Mouse (Mus musculus) midbrain, embryonic 14.5 days (tissue): ENCODE results near the gene Myt1l. TPM values are rescaled to one million over a fixed set of nuclear protein-coding genes. Genes with fewer than 3 reads are reported as not detected.

Experiments used
- ATAC-seq: fragments of 200-750 bp; cut with Nextera tagmentation; 2 replicates; pipeline ENCODE4 v1.8.0; 2017; ENCODE audit warnings: moderate number of reproducible peaks, moderate library complexity; ENCODE audit not compliant: low FRiP score, low TSS enrichment
- DNase-seq: peaks from one replicate; pipeline ENCODE4 v3.0.0-alpha.2; 2015
- H3K27ac ChIP-seq: fragments of 300-500 bp; sonication (generic); replicated peaks from 2 replicates; pipeline ENCODE4 v1.5.1; 2014; ENCODE audit warnings: mild to moderate bottlenecking, low read depth, low read length, moderate library complexity
- H3K27me3 ChIP-seq: fragments of 300-500 bp; sonication (generic); 2 replicates; pipeline ENCODE4 v1.6.1; 2014; ENCODE audit warnings: low read length, control low read depth, mixed read lengths; ENCODE audit not compliant: control insufficient read depth, insufficient read depth
- H3K36me3 ChIP-seq: fragments of 300-500 bp; sonication (generic); 2 replicates; pipeline ENCODE4 v1.6.1; 2014; ENCODE audit warnings: low read length, control low read depth; ENCODE audit not compliant: control insufficient read depth, insufficient read depth
- H3K4me1 ChIP-seq: fragments of 300-500 bp; sonication (generic); 2 replicates; pipeline ENCODE4 v1.6.1; 2014; ENCODE audit warnings: mild to moderate bottlenecking, antibody characterized with exemption, low read length, control low read depth; ENCODE audit not compliant: control insufficient read depth, insufficient read depth
- H3K4me2 ChIP-seq: fragments of 300-500 bp; sonication (generic); 2 replicates; pipeline ENCODE4 v1.6.1; 2014; ENCODE audit warnings: mild to moderate bottlenecking, low read length, moderate library complexity
- H3K4me3 ChIP-seq: fragments of 300-500 bp; sonication (generic); replicated peaks from 2 replicates; pipeline ENCODE4 v1.5.1; 2014; ENCODE audit warnings: low read depth, low read length
- H3K9ac ChIP-seq: fragments of 300-500 bp; sonication (generic); replicated peaks from 2 replicates; pipeline ENCODE4 v1.6.1; 2014; ENCODE audit warnings: mild to moderate bottlenecking, low read length, moderate library complexity
- H3K9me3 ChIP-seq: fragments of 300-500 bp; sonication (generic); 2 replicates; pipeline ENCODE4 v1.6.1; 2016; ENCODE audit warnings: low read length, control low read depth, mixed read lengths; ENCODE audit not compliant: control insufficient read depth
- WGBS: fragments of 180-500 bp; shearing (Covaris S2); extraction: QIAGEN DNeasy Blood & Tissue Kit; methylation state at CpG from one replicate; pipeline ENCODE4 v1.1.7; 2014; 5-methylcytosine and 5-hydroxymethylcytosine counted together
- polyA plus RNA-seq: library from polyadenylated mRNA; unstranded; fragments of >200 nt; fragmentation: Nextera tagmentation; extraction: Ambion mirVana; gene quantifications from 2 replicates; pipeline ENCODE4 v1.2.1, GENCODE M21; 2014

The Myt1l gene
- polyA plus RNA-seq, 1 experiment from 2014 or later: 250 TPM

DNA sequence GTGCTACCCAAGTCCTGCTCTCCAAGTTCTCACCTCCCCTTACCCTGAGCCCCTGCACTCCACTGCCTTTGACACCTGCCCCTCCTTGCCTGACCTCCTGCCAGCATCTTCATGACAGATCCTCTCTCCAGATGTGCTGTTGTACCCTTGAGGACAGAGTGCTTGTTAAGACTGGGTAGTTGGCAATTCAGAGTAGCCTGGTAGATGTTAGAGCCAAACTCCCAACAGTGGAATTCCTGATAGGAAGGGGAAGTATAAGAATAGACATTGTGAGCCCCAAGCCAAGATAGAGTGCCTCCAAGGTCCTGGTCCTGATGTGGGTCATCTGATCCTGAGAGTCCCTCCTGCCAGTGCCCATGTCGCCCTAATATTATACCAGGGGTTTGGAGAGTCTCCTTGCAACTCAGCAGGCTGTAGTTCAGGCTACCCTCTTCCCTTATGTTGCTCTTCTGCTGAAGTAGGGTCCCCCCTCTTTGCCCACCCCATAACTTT is 345.1 kb downstream of the Myt1l start:
- no peak overlapping the region for H3K9ac ChIP-seq
- H3K27me3 ChIP-seq: no peaks in the 10 kb centered on the region
- no peak overlapping the region for H3K4me2 ChIP-seq
- no peaks in the 10 kb centered on the region for H3K9me3 ChIP-seq
- peaks cover 7% of the 10 kb centered on the region; the same call in 1 of the 2 replicates for H3K36me3 ChIP-seq
- ATAC-seq: no peak
- peaks cover 36% of the 10 kb centered on the region for H3K4me1 ChIP-seq
- DNase-seq: no peak
- H3K4me3 ChIP-seq: no peak overlapping the region
- peak overlapping the region; percentile 98 for H3K27ac ChIP-seq
- 85% methylated on average over 1 of the region's 1 CpGs for WGBS

DNA sequence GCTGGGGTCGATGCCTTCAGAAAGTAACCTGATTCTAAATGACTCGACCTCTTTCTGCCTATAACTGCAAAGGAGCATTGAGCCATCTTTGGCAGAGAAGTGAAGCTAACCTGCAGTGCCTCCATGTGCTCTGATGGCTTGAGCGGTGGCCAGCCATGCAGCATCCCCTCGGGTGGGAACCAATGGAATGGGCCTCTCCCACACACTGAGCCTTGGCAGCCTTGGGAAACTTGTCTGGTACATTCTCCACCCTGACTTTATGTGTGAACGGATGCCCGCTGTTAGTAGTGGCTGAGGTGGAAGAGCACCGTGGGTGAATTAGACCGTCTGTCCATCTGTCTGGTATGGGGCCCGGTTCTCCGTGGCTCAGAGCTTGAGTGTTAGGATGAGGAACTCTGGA is 349.8 kb downstream of the Myt1l start:
- ATAC-seq (no peak), DNase-seq (no peak)
- no peak overlapping the region for H3K27ac ChIP-seq
- H3K36me3 ChIP-seq: peaks cover 9% of the 10 kb centered on the region
- H3K27me3 ChIP-seq: no peaks in the 10 kb centered on the region
- no peak overlapping the region for H3K4me2 ChIP-seq
- no peaks in the 10 kb centered on the region for H3K9me3 ChIP-seq
- H3K4me3 ChIP-seq: no peak overlapping the region
- H3K4me1 ChIP-seq: peaks cover 24% of the 10 kb centered on the region
- WGBS: 92% methylated on average over 10 of the region's 10 CpGs
- H3K9ac ChIP-seq: no peak overlapping the region

DNA sequence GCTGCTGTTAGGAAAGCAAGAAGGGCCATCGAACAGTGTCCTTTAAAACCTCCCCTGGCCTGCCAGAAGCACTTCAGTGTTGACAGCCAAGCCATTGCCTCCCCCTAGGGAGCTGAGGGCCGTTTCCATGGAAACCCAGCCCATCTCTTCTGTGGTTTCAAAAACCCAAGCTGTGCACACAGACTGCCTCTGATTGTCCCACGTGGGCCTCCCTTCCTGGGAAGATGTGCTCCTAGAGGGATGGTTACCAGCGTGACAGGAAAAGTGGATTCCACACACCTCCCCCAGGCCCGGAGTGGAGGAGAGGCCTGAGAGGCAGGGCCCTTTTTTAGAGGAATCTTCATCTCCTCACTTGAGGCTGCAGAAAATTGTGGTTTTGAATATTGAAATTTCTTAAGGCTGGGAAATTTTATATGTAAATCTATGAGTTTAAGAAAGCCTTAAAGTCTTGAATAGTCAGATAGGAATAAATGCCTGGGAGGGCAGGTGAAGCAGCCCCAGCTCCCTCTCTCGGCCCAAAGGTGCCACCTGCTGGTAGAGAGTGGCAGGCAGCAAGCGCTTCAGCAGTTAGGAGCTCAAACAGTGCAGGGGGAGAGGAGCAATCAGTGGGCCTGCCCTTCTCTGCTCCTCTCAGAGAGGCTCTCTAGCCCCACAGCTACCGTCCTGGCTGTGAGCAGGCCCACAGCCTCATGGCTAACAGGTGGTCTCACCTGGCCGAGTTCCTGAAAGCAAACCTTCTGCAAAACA is 354.9 kb downstream of the Myt1l start:
- H3K4me1 ChIP-seq: peaks cover 40% of the 10 kb centered on the region
- ATAC-seq (peak; percentile 86), DNase-seq (peak; percentile 95)
- WGBS: 4% methylated on average over 9 of the region's 9 CpGs
- H3K9ac ChIP-seq: no peak overlapping the region; the same call in 1 of the 2 replicates
- no peak overlapping the region for H3K4me3 ChIP-seq
- H3K27ac ChIP-seq: peak overlapping the region; percentile 85
- no peaks in the 10 kb centered on the region for H3K27me3 ChIP-seq
- no peaks in the 10 kb centered on the region for H3K9me3 ChIP-seq
- peaks cover 24% of the 10 kb centered on the region for H3K36me3 ChIP-seq
- peak overlapping the region; percentile 42 for H3K4me2 ChIP-seq

DNA sequence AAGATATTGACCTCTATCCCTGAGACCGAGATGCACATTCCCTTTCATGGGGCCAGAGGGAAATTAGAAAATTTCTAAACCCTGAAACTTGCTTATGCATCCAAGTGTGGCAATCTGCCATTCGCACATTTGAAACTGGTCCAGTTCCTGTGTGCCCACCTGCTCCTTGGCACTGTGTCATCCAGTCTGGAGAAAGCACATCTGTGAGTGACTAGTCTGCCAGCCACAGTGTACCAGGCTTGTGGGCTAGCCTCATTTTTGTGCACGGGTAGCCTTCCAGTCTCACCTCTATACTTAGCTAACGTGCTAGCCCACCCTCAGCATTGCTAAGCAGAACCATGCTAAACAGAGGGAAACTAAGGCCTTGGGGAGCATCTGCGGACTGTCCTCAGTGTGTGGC is 356.2 kb downstream of the Myt1l start:
- no peak for ATAC-seq
- WGBS: 85% methylated on average over 5 of the region's 5 CpGs
- peak overlapping the region; percentile 85 for H3K27ac ChIP-seq
- peaks cover 40% of the 10 kb centered on the region for H3K4me1 ChIP-seq
- peaks cover 22% of the 10 kb centered on the region for H3K36me3 ChIP-seq
- H3K27me3 ChIP-seq: no peaks in the 10 kb centered on the region
- H3K4me2 ChIP-seq: no peak overlapping the region
- no peak overlapping the region for H3K9ac ChIP-seq
- no peaks in the 10 kb centered on the region for H3K9me3 ChIP-seq
- H3K4me3 ChIP-seq: no peak overlapping the region
- peak; percentile 36 for DNase-seq

DNA sequence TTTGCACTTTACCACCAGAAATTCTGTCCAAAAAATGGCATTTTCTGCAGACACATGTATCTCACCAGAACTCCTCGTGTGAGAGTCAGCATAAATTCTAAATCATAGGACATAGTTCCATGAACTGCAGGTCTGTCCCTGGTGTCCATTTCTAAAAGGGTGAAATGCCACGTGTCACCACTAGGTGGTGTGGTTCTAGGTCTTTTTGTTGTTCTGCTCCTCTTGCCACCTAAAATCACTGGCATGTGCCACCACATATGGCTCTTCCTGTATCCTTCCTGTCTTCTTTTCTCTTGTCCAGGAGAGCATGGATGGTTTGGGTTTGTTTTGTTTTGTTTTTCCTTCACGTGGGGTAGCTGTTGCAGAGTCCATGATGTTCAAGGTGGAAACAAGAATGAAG is 366.5 kb downstream of the Myt1l start:
- Histone ChIP-seq H3K4me2 (no peak overlapping the region), H3K9ac (no peak overlapping the region), H3K27me3 (no peaks in the 10 kb centered on the region), H3K27ac (no peak overlapping the region), H3K36me3 (peaks cover 70% of the 10 kb centered on the region), H3K9me3 (no peaks in the 10 kb centered on the region), H3K4me3 (no peak overlapping the region), H3K4me1 (no peaks in the 10 kb centered on the region)
- WGBS: 16% methylated on average over 3 of the region's 3 CpGs
- peak; percentile 69 for DNase-seq
- no peak for ATAC-seq

DNA sequence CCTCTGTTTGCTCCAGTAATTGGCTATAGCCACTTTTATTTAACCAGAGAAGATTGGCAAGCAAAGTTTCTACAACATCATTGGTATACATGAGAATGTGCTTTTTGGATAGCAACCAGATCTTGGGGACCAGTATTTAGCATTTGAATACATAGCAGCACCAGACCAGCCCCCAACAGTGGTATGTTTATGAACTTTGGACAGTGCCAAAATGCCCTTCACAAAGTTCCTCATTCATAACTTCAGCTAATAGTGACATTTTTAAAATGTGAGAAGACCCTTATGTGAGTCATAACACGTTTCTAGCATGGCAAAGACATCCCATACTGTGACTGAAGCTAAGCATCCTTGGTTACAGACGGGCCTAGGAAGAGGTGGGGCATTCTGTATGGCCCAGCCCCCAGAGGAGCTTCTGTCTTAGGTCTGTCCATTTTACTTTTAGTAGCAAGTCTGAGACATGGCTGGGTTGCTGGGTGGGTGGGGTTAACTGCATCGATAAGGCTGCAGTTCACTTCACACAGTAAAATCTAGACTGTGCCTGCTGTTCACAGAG is 369.4 kb downstream of the Myt1l start:
- Histone ChIP-seq H3K36me3 (peaks cover 65% of the 10 kb centered on the region), H3K27ac (no peak overlapping the region)
- 70% methylated on average over 3 of the region's 3 CpGs for WGBS

DNA sequence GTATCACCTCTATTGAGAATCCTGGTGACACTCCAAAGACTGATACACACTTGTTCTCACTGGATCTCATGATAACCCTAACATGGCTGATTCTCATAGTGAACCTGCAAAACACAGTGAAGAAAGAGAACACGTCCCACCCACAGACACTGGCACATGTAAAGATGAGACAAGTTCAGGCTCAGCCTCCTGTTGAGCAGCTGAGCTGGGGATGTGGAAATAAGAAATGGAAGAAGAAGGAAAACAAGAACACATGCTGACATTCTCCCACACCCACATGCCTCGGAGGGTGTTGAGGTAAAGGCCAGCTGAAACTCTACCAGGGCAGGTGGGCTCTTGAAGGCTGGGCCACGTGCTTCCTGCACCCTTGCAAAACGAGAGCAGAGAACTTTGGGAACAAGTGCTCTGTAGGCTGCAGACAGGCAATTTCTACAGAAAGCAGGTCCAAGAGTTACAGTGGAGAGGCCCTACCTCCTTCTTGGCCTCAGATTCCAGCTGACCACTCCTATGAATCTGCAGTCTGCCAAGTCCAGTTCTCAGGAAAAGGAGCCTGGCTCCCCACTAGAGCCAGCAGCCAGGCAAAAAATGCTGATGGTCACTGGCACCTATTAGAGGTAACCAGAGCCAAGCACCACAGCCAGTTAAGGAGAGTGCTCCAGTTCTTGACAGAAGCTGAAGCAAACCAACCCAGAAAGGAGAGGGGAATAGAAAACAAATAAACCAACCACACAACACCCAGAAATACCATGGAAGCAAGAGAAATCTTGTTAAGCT is 376.1 kb downstream of the Myt1l start:
- Histone ChIP-seq H3K4me2 (no peak overlapping the region), H3K27me3 (no peaks in the 10 kb centered on the region), H3K27ac (no peak overlapping the region), H3K9me3 (no peaks in the 10 kb centered on the region), H3K9ac (no peak overlapping the region), H3K36me3 (peaks cover 27% of the 10 kb centered on the region), H3K4me3 (no peak overlapping the region), H3K4me1 (no peaks in the 10 kb centered on the region)
- DNase-seq (no peak), ATAC-seq (no peak)
- WGBS: 75% methylated on average over 4 of the region's 4 CpGs

More for the DNA sequence above, 369.4 kb downstream of the Myt1l start:
- no peaks in the 10 kb centered on the region for H3K9me3 ChIP-seq
- no peak overlapping the region for H3K4me2 ChIP-seq
- H3K4me1 ChIP-seq: no peaks in the 10 kb centered on the region
- no peak for ATAC-seq
- no peaks in the 10 kb centered on the region for H3K27me3 ChIP-seq
- DNase-seq: no peak
- H3K4me3 ChIP-seq: no peak overlapping the region
- no peak overlapping the region for H3K9ac ChIP-seq

DNA sequence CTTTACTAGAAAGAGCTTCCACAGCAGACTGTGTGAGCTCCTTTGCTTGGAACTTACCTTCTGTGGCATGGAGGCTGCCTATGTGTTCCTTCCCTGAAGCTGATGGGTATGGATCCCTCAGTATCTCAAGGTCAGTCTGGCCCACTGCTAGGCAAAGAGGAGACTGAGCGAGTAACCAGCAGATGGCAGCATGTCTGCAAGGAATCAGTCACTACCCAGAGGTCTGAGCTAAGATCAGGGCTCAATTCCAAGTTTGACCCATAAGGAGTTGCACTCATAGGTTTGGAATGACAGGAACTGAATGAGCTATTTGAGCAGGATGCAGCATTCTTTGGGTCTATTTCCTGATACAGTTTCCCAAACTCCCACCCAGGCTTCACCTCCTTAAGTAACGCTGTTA is 378.9 kb downstream of the Myt1l start:
- no peak for ATAC-seq
- Histone ChIP-seq H3K4me2 (no peak overlapping the region), H3K9ac (no peak overlapping the region), H3K4me3 (no peak overlapping the region), H3K27ac (no peak overlapping the region), H3K9me3 (no peaks in the 10 kb centered on the region), H3K27me3 (no peaks in the 10 kb centered on the region), H3K4me1 (no peaks in the 10 kb centered on the region), H3K36me3 (peaks cover 32% of the 10 kb centered on the region)
- peak; percentile 73 for DNase-seq
- 50% methylated on average over 2 of the region's 2 CpGs for WGBS
